Mouse (Mus musculus) stomach, embryonic 15.5 days (tissue): ENCODE measurements around the gene Tapbp. TPM values are rescaled to one million over a fixed set of nuclear protein-coding genes. Genes with fewer than 3 reads are reported as not detected.
A peak's percentile ranks its signal among the peaks of the same experiment; 100 is the strongest.
"Not testable (repeated sequence)": the region's sequence is repeated elsewhere in the genome, so short reads cannot be mapped to it uniquely, and the experiment has no call there.

ENCODE experiments used
- ATAC-seq: fragments of 200-750 bp; cut with Nextera tagmentation; 2 replicates; pipeline ENCODE4 v1.8.0; 2017; ENCODE audit warnings: low read depth, moderate number of reproducible peaks, moderate TSS enrichment; ENCODE audit not compliant: insufficient read depth, low FRiP score
- H3K27ac ChIP-seq: fragments of 300-500 bp; sonication (generic); 2 replicates; pipeline ENCODE4 v1.5.1; 2015; ENCODE audit warnings: mild to moderate bottlenecking, inconsistent platforms
- H3K27me3 ChIP-seq: fragments of 300-500 bp; sonication (generic); replicated peaks from 2 replicates; pipeline ENCODE4 v1.6.1; 2015; ENCODE audit warnings: inconsistent platforms
- H3K36me3 ChIP-seq: fragments of 300-500 bp; sonication (generic); 2 replicates; pipeline ENCODE4 v1.6.1; 2015; ENCODE audit warnings: inconsistent platforms
- H3K4me1 ChIP-seq: fragments of 300-500 bp; sonication (generic); 2 replicates; pipeline ENCODE4 v1.6.1; 2015; ENCODE audit warnings: inconsistent platforms
- H3K4me2 ChIP-seq: fragments of 300-500 bp; sonication (generic); 2 replicates; pipeline ENCODE4 v1.6.1; 2015; ENCODE audit warnings: mild to moderate bottlenecking, inconsistent platforms
- H3K4me3 ChIP-seq: fragments of 300-500 bp; sonication (generic); replicated peaks from 2 replicates; pipeline ENCODE4 v1.5.1; 2015; ENCODE audit warnings: inconsistent platforms
- H3K9ac ChIP-seq: fragments of 300-500 bp; sonication (generic); 2 replicates; pipeline ENCODE4 v1.6.1; 2015; ENCODE audit warnings: inconsistent platforms
- H3K9me3 ChIP-seq: fragments of 300-500 bp; sonication (generic); 2 replicates; pipeline ENCODE4 v1.6.1; 2016; ENCODE audit warnings: inconsistent platforms
- WGBS: fragments of 180-500 bp; shearing (Covaris S2); methylation state at CpG from one replicate; pipeline ENCODE4 v1.1.7; 2015; 5-methylcytosine and 5-hydroxymethylcytosine counted together
- polyA plus RNA-seq: library from polyadenylated mRNA; unstranded; fragments of >200 nt; fragmentation: Nextera tagmentation; extraction: Ambion mirVana; gene quantifications from 2 replicates; pipeline ENCODE4 v1.2.1, GENCODE M21; 2015

Tapbp gene
- polyA plus RNA-seq = 47.3 and 50.1 TPM in 2 replicates

DNA sequence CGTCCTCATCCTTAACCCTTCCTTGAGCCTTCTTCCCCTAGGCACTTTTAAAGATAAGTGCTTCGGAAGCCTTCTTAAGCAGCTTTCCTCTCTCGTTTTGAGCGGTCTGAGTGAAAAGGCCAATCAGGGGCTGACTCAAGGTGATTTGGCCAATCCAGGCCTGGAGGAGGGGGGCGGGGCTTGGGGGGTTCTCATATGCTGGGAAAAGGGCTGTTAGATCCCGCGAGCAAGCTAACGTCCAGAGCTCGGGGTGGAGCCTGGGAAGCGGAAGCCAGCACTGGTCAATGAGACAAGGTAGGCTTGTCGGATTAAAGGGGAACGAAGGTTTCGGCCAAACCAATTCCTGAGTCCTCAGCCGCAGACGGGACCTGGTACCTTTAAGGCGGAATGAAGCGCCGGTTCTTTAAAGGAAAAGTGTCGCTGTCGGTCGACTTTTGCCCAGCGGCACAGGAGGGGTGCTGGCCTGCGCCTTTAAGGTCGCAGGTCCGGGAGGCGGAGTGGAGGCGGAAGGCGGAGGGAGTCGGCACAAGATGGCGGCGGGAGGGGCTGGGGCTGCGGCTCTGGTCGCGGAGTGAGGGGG is at the start of gene Tapbp, which contains the start of gene Zbtb22:
TSS of gene Tapbp (plus strand) at position 229 of the 580 bp plus-strand sequence.
TSS of gene Zbtb22 (plus strand) at position 234 of the 580 bp plus-strand sequence.
- Histone ChIP-seq H3K4me2 (peak within 1 kb of the TSS; percentile 70), H3K36me3 (peaks cover 42% of the 10 kb centered on the region), H3K9ac (peak within 1 kb of the TSS; percentile 29; the same call in 1 of the 2 replicates), H3K27me3 (no peaks in the 10 kb centered on the region), H3K4me1 (peaks cover 30% of the 10 kb centered on the region), H3K4me3 (peak within 1 kb of the TSS; percentile 58), H3K27ac (peak within 1 kb of the TSS; percentile 87), H3K9me3 (no peaks in the 10 kb centered on the region)
- ATAC-seq = peak; percentile 91
- under 1% methylated on average over 34 of the region's 34 CpGs for WGBS

DNA sequence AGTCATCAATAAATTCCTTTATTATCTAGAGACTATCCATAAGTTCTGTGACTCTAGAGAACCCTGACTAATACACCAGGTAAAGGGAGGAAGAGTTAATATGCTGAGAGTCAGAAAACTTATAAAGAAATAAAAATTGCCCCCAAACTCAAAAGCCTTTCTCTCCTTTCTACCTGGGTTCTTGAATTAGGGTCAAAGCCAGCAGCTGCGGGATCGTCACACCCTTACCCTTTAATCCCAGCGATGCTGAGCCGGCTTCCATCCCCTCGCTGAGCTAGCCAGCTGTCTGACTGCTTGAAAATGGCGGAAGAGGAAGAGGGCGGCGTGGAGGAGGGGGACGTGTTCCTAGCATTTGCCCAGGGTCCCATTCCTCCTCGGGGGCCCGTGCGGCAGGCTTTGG is 42.2 kb upstream of the Tapbp start, which contains the start of gene Gm7029:
TSS of gene Gm7029 (plus strand) at position 301 of the 400 bp plus-strand sequence.
- WGBS = 87% methylated on average over 3 of the region's 12 CpGs
- ATAC-seq, H3K9ac ChIP-seq, H3K4me1 ChIP-seq, H3K4me2 ChIP-seq, H3K27me3 ChIP-seq, H3K9me3 ChIP-seq, H3K36me3 ChIP-seq, H3K27ac ChIP-seq, H3K4me3 ChIP-seq: not testable (repeated sequence)

DNA sequence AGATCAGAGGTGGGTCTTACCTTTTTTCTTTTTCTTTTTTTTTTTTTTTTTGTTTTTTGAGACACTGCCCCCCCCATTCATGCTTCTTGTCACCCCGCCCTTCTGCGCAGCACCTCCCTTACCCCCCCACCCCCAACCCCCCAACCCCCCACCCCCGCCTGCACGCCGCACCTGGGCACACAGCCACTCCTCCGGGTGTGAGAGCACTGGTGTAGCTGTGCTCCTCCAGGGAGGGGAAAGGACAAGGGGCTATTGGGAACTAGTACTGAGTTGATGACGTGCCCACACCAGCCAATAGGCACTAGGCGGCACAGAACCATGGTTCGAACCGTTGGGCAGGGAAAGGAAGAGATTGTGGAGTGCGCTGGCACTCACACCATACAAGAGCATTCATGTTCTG is 41.3 kb upstream of the Tapbp start:
- no peaks in the 10 kb centered on the region for H3K9me3 ChIP-seq
- 0 out of 2 replicates have a peak, but pooled peaks cover 3% of the 10 kb centered on the region for H3K36me3 ChIP-seq
- no peaks in the 10 kb centered on the region for H3K27me3 ChIP-seq
- H3K4me3 ChIP-seq = no peak overlapping the region
- H3K4me1 ChIP-seq = no peaks in the 10 kb centered on the region
- no peak overlapping the region for H3K9ac ChIP-seq
- no peak overlapping the region for H3K4me2 ChIP-seq
- no peak overlapping the region for H3K27ac ChIP-seq
- WGBS = 80% methylated on average over 11 of the region's 11 CpGs
- ATAC-seq = no peak

DNA sequence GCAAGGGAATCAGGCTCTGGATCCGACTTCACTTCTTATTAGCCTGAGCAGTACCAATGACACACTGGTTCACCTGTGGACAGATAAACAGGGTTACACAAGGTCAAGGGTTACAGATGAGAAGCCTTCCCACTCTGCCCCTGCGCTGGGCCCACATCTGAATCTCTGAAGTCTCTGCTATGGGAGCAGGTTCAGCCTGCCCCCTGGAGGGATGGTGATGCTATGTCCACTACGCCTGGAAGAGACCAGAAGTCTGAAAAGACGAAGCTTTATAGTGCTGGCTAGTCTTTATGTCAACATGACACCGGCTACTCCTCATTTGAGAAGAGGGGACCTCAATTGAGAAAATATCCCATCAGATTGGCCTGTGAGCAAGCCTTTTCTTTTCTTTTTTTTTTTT is 39.9 kb upstream of the Tapbp start:
- not testable (repeated sequence) for H3K27ac ChIP-seq, H3K4me2 ChIP-seq, H3K27me3 ChIP-seq, H3K4me3 ChIP-seq, H3K36me3 ChIP-seq, H3K4me1 ChIP-seq, H3K9ac ChIP-seq, ATAC-seq, H3K9me3 ChIP-seq
- 77% methylated on average over 5 of the region's 5 CpGs for WGBS

DNA sequence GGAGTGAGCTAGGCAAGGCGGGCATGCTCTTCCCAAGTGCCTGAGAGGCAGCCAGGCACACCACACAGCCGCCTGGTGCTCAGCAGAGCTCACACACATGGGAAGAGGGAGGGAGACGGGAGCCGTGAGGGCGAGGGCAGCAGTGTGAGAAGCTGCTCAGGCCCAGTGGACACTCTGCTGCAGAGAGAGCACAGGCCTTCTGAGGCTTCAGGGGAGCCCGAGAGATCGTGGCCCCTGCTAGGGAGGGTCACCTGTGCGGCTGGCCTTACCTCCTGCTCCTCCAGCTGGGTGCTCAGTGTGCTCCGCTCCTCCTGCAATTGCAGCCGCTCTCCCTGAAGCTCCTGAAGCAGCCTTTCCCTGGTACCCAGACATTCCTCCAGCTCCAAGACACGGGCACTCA is 31.4 kb upstream of the Tapbp start:
- H3K4me1 ChIP-seq, H3K9ac ChIP-seq, H3K9me3 ChIP-seq, ATAC-seq, H3K27me3 ChIP-seq, H3K4me2 ChIP-seq, H3K4me3 ChIP-seq, H3K27ac ChIP-seq: not testable (repeated sequence)
- WGBS = 95% methylated on average over 8 of the region's 11 CpGs
- peaks cover 16% of the 10 kb centered on the region for H3K36me3 ChIP-seq

DNA sequence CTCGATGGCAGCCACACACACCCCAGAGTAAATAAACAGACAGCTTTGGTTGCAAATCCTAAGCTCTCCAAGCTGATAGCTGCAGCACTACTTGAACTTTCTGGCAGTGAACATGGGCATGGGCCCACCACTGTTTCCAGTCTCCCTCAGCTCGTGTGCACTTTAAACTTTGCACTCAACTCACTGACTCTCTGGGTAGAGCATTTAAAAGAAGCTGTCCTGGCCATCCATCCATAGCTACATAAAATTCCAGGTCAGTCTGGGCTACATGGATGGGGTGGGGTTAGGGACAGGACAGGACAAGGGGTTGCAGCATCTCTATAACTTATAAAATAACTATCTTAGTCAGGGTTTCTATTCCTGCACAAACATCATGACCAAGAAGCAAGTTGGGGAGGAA is 27.9 kb upstream of the Tapbp start:
- H3K4me3 ChIP-seq, H3K27ac ChIP-seq, H3K4me2 ChIP-seq, ATAC-seq, H3K9me3 ChIP-seq, H3K36me3 ChIP-seq, H3K9ac ChIP-seq, H3K27me3 ChIP-seq, H3K4me1 ChIP-seq: not testable (repeated sequence)
- WGBS = 31% methylated on average over 2 of the region's 2 CpGs

DNA sequence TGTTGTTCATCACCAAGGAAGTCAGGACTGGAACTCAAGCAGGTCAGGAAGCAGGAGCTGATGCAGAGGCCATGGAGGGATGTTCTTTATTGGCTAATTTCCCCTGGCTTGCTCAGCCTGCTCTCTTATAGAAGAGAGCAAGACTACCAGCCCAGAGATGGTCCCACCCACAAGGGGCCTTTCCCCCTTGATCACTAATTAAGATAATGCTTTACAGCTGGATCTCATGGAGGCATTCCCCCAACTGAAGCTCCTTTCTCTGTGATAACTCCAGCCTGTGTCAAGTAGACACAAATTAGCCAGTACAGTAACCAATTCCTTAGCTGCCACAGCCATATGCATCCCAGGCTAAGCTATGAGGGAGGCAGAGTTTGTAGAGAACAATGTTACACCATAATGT is 27.5 kb upstream of the Tapbp start:
- H3K27ac ChIP-seq, H3K9ac ChIP-seq, H3K4me3 ChIP-seq, H3K27me3 ChIP-seq, H3K4me1 ChIP-seq, H3K9me3 ChIP-seq, ATAC-seq, H3K36me3 ChIP-seq: not testable (repeated sequence)
- H3K4me2 ChIP-seq = peak overlapping the region; percentile 23; the same call in 1 of the 2 replicates

DNA sequence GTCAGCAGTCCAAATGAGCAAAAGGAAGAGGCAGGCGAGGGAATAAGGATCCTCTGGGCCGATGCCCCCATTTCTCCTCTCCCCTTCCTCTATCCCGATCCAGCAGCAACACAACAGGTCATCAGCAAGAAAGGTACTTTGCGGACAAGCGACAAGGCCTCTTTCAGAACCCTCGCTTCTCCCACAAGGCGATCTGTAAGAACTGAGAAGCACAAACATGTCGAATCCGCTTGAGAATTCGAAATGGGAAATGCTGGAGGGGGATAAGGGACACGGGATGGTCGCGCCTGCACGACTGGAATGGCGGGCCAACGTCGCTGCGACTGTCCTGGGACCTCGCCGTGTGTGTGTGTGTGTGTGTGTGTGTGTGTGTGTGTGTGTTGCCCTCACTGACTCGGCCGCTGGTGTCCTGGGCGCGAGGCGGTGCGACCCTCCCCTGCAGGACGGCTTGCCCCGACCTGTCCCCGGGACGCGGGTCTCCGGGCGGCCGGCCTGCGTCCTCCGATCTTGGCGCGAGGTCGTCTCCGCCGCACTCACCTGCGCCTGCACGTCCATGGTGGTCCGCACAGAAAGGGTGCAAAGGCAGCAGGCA is 25.7 kb upstream of the Tapbp start:
- Histone ChIP-seq H3K9ac (peak overlapping the region; percentile 54), H3K4me3 (peak overlapping the region; percentile 67), H3K4me2 (peak overlapping the region; percentile 62), H3K27ac (peak overlapping the region; percentile 28; the same call in 1 of the 2 replicates)
- under 1% methylated on average over 44 of the region's 44 CpGs for WGBS
- H3K27me3 ChIP-seq, H3K9me3 ChIP-seq, H3K4me1 ChIP-seq, H3K36me3 ChIP-seq: not testable (repeated sequence)
- ATAC-seq = peak; percentile 4; the same call in 1 of the 2 replicates

DNA sequence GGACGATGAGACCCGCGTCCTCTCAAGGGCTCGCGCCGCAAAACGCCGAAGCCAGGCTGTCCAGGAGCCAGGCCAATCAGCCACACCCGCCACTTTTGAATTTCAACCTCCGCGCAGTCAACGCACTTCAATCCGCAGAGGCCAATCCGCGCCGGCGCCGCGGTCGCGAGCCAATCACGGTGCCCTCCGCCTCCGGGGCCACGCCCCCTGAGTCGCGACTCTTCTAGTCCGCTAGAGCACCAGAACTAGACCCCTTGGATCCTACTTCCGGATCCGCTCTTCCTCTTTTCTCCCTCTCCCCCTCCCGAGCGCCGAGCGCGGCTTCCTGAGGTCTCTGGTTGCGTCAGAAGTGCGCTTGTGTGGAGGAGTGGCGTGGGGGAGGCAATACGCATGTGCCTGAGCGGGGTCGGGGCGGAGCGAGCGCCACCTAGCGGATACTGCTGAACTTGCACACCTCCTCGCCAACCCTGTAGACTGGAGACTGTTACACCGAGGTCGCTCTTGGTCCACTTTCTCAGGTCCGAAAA is 25.1 kb upstream of the Tapbp start, which contains the start of gene Kifc1:
TSS of gene Kifc1 (minus strand) at position 129 of the 527 bp plus-strand sequence.
- H3K4me3 ChIP-seq = peak within 1 kb of the TSS; percentile 67
- H3K9me3 ChIP-seq = no peaks in the 10 kb centered on the region
- peak within 1 kb of the TSS; percentile 54 for H3K9ac ChIP-seq
- WGBS = under 1% methylated on average over 49 of the region's 49 CpGs
- peaks cover 6% of the 10 kb centered on the region; the same call in 1 of the 2 replicates for H3K36me3 ChIP-seq
- peaks cover 8% of the 10 kb centered on the region; the same call in 1 of the 2 replicates for H3K4me1 ChIP-seq
- peak within 1 kb of the TSS; percentile 62 for H3K4me2 ChIP-seq
- no peaks in the 10 kb centered on the region for H3K27me3 ChIP-seq
- H3K27ac ChIP-seq = peak within 1 kb of the TSS; percentile 28; the same call in 1 of the 2 replicates
- ATAC-seq = peak; percentile 99

DNA sequence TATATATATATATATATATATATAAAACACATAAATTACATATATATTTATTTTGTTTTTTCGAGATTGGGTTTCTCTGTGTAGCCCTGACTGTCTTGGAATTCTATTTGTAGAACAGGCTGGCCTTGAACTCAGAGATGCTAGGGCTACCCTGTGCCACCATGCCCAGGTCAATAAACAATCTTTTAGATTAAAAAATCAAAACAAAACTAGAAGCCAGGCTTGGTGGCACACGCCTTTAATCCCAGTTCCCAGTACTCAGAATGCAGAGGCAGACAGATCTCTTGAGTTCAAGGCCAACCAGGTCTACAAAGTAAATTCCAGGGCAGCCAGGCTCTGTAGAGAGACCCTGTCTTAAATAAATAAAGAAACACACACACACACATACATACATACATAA is 24.3 kb upstream of the Tapbp start:
- H3K27ac ChIP-seq = no peak overlapping the region
- no peaks in the 10 kb centered on the region for H3K9me3 ChIP-seq
- H3K9ac ChIP-seq = no peak overlapping the region
- H3K4me2 ChIP-seq = no peak overlapping the region
- peaks cover 8% of the 10 kb centered on the region; the same call in 1 of the 2 replicates for H3K4me1 ChIP-seq
- no peak for ATAC-seq
- no peak overlapping the region for H3K4me3 ChIP-seq
- no peaks in the 10 kb centered on the region for H3K27me3 ChIP-seq
- no peaks in the 10 kb centered on the region for H3K36me3 ChIP-seq
- WGBS = 69% methylated on average over 2 of the region's 2 CpGs

DNA sequence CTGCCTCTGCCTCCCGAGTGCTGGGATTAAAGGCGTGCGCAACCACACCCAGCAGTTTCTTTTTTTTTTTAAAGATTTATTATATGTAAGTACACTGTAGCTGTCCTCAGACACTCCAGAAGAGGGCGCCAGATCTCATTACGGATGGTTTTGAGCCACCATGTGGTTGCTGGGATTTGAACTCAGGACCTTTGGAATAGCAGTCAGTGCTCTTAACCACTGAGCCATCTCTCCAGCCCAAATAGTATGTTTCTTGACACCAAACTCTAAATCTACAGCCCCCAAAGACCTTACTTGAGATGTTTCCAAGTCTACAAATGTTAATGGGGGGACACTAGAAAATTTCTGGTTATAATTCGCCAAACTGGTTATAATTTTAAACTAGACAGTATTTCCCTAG is 23.8 kb upstream of the Tapbp start:
- not testable (repeated sequence) for ATAC-seq, H3K9me3 ChIP-seq, H3K36me3 ChIP-seq, H3K9ac ChIP-seq, H3K4me2 ChIP-seq, H3K4me3 ChIP-seq, H3K4me1 ChIP-seq, H3K27me3 ChIP-seq, H3K27ac ChIP-seq
- 68% methylated on average over 6 of the region's 6 CpGs for WGBS

DNA sequence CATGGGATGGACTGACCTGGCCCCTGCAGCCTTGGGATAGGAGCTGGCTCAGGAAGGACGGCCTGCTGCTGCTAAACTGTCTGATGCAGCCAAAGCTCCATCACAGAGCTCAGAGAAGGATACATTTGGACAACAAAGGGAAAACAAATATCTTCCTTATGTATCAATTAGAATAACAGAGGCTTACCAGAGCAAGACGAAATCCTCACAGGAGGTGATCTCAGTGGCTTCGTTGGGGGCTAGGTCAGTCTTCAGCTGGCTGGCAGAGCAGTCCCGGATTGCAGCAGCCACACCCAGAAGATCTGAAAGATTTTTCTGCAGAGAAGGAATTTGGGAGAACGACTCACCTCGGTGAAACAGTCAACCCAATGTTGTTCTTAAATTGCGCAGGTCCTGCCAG is 23.3 kb upstream of the Tapbp start:
- H3K9ac ChIP-seq = no peak overlapping the region
- no peaks in the 10 kb centered on the region for H3K36me3 ChIP-seq
- peaks cover 8% of the 10 kb centered on the region; the same call in 1 of the 2 replicates for H3K4me1 ChIP-seq
- ATAC-seq = no peak
- H3K9me3 ChIP-seq = no peaks in the 10 kb centered on the region
- 21% methylated on average over 7 of the region's 7 CpGs for WGBS
- no peak overlapping the region; the same call in 1 of the 2 replicates for H3K27ac ChIP-seq
- H3K4me3 ChIP-seq = no peak overlapping the region
- H3K4me2 ChIP-seq = no peak overlapping the region
- H3K27me3 ChIP-seq = no peaks in the 10 kb centered on the region
